Mouse (Mus musculus): Measurements from ENCODE around the gene Alad. TPM values are rescaled to one million over a fixed set of nuclear protein-coding genes. Genes with fewer than 3 reads are reported as not detected.

The Alad gene
- polyA plus RNA-seq, 1 experiment from 2014 or later, result 107 TPM

DNA sequence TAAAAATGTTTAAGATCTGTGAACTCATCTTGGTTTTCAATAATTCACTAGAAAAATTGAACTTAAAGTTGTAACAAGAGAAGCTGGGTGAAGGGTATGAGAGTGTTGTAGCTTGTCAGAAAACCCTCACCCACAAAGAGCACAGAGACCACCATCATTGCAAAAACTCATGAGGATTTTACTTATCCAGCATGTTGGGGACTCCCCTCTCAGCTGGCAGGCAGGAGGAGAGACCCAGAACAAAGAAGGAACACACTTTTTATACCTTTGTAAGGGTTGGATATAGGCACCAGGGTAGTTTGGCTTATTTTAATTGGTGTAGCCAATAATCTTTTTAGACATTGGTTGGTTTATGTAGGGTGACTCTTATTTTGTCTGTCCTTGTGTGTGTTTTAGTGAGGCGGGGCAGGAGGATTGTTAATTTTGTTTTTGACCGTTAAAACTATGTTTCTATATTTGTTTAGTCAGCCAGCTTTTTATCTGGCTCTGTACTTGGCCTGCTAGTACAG, 1.2 kb upstream of the Alad start:
- H3K4me1 ChIP-seq (ENCODE audit: control insufficient read depth, insufficient read depth, low read length), result peaks cover 31% of the 10 kb centered on the region
- no peak overlapping the region for H3K4me3 ChIP-seq (ENCODE audit: low read length)
- 85% methylated on average over 2 of the region's 2 CpGs for WGBS
- ATAC-seq (ENCODE audit: low FRiP score, low TSS enrichment), result no peak
- H3K36me3 ChIP-seq (ENCODE audit: control insufficient read depth, insufficient read depth, low read length), result peaks cover 15% of the 10 kb centered on the region; the same call in 1 of the 2 replicates
- H3K9ac ChIP-seq (ENCODE audit: low read depth, low read length), result no peak overlapping the region
- H3K27me3 ChIP-seq (ENCODE audit: control insufficient read depth, insufficient read depth, low read length), result no peaks in the 10 kb centered on the region
- H3K27ac ChIP-seq (ENCODE audit: low read depth, low read length), result no peak overlapping the region
- no peaks in the 10 kb centered on the region for H3K9me3 ChIP-seq (ENCODE audit: control insufficient read depth, low read length)
- H3K4me2 ChIP-seq (replicated peaks; ENCODE audit: low read depth, low read length), result no peak overlapping the region

DNA sequence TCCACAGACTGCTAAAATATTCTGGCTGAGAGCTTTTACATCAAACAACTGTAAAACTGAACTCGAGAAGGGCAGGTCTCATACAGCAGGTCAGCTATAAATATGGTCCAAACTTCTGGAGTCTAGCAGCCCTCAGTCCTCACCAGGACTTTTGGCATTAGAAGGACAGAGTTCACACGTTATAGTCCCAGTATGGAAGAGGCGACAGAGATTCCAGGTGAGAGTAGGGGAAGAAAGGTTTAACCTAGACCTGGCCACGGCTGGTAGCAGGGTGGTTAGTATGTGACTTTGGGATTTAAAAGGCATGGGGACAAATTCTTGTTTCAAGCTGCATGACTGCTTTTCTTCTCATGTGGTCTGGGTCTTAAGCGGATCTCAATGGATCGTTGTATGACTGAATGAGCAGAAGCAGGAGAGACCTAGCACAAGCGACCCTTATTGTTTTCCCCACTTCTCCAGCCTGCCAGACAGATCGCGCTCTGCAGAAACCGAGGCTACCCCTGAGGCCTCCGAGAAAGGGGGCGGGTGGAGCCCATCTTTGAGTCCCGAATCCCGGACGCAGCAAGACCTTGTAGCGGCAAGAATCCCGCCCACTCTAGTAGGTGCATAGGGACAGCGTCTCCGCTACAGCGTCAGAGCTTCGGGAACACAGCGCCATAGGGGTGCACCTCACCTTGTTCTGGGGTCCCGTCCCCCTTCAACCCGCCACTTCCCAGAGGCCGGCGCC, 433 bp downstream of the Alad start:
- peak; percentile 68 for ATAC-seq (ENCODE audit: low FRiP score, low TSS enrichment)
- Histone ChIP-seq H3K27me3 (ENCODE audit: control insufficient read depth, insufficient read depth, low read length) (no peaks in the 10 kb centered on the region), H3K9ac (ENCODE audit: low read depth, low read length) (peak overlapping the region; percentile 83), H3K9me3 (ENCODE audit: control insufficient read depth, low read length) (no peaks in the 10 kb centered on the region), H3K36me3 (ENCODE audit: control insufficient read depth, insufficient read depth, low read length) (peaks cover 15% of the 10 kb centered on the region; the same call in 1 of the 2 replicates), H3K4me3 (ENCODE audit: low read length) (peak overlapping the region; percentile 80), H3K4me1 (ENCODE audit: control insufficient read depth, insufficient read depth, low read length) (peaks cover 35% of the 10 kb centered on the region), H3K4me2 (replicated peaks; ENCODE audit: low read depth, low read length) (peak overlapping the region; percentile 58), H3K27ac (ENCODE audit: low read depth, low read length) (peak overlapping the region; percentile 85)
- WGBS, result 2% methylated on average over 26 of the region's 26 CpGs

DNA sequence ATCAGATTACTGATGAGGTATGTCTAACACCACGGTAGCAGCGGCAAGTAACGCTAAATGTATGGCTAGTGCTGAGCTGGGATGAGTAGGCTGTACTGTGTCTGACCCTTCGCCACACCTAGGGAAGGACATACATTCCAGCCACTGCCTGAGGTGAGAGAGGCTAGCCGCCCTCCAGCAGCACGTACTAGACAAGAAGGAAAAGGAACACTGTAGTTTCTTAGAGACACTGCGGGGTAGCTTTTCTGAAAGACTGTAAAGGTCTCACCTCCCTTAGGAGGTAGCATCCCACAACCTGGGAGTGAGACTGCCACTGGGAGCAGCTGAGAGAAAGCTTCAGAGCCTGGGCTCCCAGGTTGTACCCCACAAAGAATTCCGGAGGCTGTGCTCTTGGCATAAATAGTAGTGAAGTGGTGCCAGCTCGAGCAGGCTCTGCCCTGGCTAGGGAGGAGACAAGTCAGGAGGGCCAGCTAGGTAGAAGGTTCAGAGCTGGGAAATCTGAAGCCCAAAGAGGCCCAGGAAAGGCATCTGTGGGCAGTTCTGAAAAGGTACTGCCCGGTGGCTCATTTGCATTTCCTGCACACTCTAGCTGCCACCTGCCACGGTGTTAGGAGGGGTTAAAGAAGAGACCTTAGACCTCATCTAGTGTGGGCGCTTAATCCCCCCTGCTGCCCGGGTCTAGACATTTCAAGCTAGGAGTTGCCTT, 1.1 kb downstream of the Alad start:
- Histone ChIP-seq H3K4me1 (ENCODE audit: control insufficient read depth, insufficient read depth, low read length) (peaks cover 38% of the 10 kb centered on the region), H3K36me3 (ENCODE audit: control insufficient read depth, insufficient read depth, low read length) (peaks cover 20% of the 10 kb centered on the region; the same call in 1 of the 2 replicates)
- 34% methylated on average over 13 of the region's 13 CpGs for WGBS

DNA sequence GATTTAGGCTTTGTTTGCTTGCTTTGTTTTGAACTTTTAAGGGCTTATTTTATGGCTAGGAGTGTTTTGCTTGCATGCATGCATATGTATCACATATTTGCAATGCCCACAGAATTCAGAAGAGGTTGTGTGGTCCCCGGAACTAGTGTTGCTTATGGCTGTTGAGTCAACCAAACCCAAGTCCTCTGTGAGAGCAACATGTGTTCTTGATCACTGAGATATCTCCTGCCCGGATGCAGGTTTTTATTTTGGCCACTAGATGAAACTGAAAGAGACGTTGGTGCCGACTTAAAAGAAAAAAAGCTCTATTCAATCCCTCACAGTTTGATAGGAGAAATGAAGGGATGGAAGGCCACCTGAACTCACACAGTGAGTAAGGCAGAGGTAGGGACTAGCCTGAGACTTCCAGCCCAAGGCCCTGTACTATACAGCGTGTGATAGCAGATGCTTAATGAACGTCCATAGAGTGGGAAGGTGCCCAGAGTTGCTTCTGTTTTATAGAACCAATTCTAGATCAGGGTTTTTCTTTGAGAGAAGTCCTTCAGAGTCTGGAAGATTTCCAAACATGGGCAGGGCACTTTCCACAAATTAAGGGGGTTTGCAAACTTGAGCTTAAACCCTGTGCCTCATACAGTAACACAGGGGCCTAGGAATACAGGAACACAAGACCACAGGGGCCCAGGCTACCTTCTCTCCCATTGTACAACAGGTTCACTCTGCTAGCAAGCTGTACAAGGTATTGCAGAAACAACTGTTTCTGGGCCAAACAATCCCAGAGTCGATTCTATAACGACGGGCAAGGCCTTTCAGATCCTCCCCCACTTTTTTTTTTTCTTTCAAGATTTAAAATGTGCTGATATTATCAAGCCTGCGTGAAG, 1.9 kb downstream of the Alad start:
- Histone ChIP-seq H3K36me3 (ENCODE audit: control insufficient read depth, insufficient read depth, low read length) (peaks cover 20% of the 10 kb centered on the region), H3K4me3 (ENCODE audit: low read length) (peak overlapping the region; percentile 80; the same call in 1 of the 2 replicates), H3K4me1 (ENCODE audit: control insufficient read depth, insufficient read depth, low read length) (peaks cover 38% of the 10 kb centered on the region), H3K27me3 (ENCODE audit: control insufficient read depth, insufficient read depth, low read length) (no peaks in the 10 kb centered on the region), H3K9me3 (ENCODE audit: control insufficient read depth, low read length) (no peaks in the 10 kb centered on the region), H3K4me2 (replicated peaks; ENCODE audit: low read depth, low read length) (peak overlapping the region; percentile 58; the same call in 1 of the 2 replicates), H3K9ac (ENCODE audit: low read depth, low read length) (peak overlapping the region; percentile 83), H3K27ac (ENCODE audit: low read depth, low read length) (no peak overlapping the region; the same call in 1 of the 2 replicates)
- ATAC-seq (ENCODE audit: low FRiP score, low TSS enrichment), result no peak
- 63% methylated on average over 10 of the region's 10 CpGs for WGBS

More for the DNA sequence above, 1.1 kb downstream of the Alad start:
- Histone ChIP-seq H3K4me2 (replicated peaks; ENCODE audit: low read depth, low read length) (peak overlapping the region; percentile 58), H3K27ac (ENCODE audit: low read depth, low read length) (peak overlapping the region; percentile 85), H3K27me3 (ENCODE audit: control insufficient read depth, insufficient read depth, low read length) (no peaks in the 10 kb centered on the region), H3K9ac (ENCODE audit: low read depth, low read length) (peak overlapping the region; percentile 83), H3K9me3 (ENCODE audit: control insufficient read depth, low read length) (no peaks in the 10 kb centered on the region), H3K4me3 (ENCODE audit: low read length) (peak overlapping the region; percentile 80)
- ATAC-seq (ENCODE audit: low FRiP score, low TSS enrichment), result 0 out of 2 replicates have a peak, but pooled peaks have one; percentile 7

DNA sequence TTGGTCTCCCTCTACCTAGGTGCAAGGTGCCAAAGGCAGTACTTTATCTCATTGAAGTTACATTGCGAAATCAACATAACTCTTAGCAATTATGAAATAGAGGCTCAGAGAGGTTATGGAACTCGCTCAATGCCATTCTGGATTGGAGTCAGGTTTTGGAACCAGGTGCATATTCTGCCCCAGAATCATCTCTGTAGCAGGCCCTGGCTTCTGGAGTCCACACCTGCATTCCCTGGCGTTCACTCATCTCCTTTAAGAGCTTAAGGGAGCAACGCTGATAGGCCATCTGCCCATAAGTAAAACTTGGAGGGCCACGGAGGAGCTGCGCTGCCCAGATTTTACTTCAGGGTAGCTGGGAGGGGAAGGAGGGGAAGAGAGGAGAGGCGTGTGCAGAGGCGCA, 2.7 kb downstream of the Alad start:
- H3K4me3 ChIP-seq (ENCODE audit: low read length), result no peak overlapping the region
- WGBS, result 91% methylated on average over 8 of the region's 8 CpGs
- H3K4me2 ChIP-seq (replicated peaks; ENCODE audit: low read depth, low read length), result no peak overlapping the region
- peaks cover 38% of the 10 kb centered on the region for H3K4me1 ChIP-seq (ENCODE audit: control insufficient read depth, insufficient read depth, low read length)
- no peaks in the 10 kb centered on the region for H3K27me3 ChIP-seq (ENCODE audit: control insufficient read depth, insufficient read depth, low read length)
- ATAC-seq (ENCODE audit: low FRiP score, low TSS enrichment), result no peak
- H3K36me3 ChIP-seq (ENCODE audit: control insufficient read depth, insufficient read depth, low read length), result peaks cover 21% of the 10 kb centered on the region
- 0 out of 2 replicates have a peak overlapping the region, but pooled peaks have one; percentile 12 for H3K9ac ChIP-seq (ENCODE audit: low read depth, low read length)
- no peaks in the 10 kb centered on the region for H3K9me3 ChIP-seq (ENCODE audit: control insufficient read depth, low read length)
- H3K27ac ChIP-seq (ENCODE audit: low read depth, low read length), result no peak overlapping the region; the same call in 1 of the 2 replicates

DNA sequence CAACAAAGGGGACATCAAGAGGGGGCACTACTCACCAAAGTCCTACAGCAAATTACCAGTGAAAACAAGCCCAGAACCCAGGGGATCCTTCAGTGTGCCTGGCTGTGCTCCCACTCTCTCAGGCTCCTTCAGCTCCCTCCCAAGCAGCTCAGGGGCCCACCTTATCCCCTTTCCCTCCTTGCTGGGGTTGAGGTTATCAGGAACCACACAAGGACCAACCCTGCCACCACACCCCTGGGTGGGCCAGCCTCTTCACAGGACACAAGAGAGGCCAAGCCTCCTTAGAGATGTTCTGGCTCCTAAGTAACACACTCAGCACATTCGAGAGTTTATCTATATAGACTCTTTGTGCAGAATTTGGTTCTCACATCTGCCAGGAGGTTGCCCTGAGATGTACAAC, 3.1 kb downstream of the Alad start:
- Histone ChIP-seq H3K36me3 (ENCODE audit: control insufficient read depth, insufficient read depth, low read length) (peaks cover 26% of the 10 kb centered on the region), H3K9ac (ENCODE audit: low read depth, low read length) (no peak overlapping the region), H3K9me3 (ENCODE audit: control insufficient read depth, low read length) (no peaks in the 10 kb centered on the region), H3K4me1 (ENCODE audit: control insufficient read depth, insufficient read depth, low read length) (peaks cover 38% of the 10 kb centered on the region), H3K4me3 (ENCODE audit: low read length) (no peak overlapping the region), H3K27me3 (ENCODE audit: control insufficient read depth, insufficient read depth, low read length) (no peaks in the 10 kb centered on the region), H3K4me2 (replicated peaks; ENCODE audit: low read depth, low read length) (no peak overlapping the region), H3K27ac (ENCODE audit: low read depth, low read length) (peak overlapping the region; percentile 53)
- 73% methylated on average over 1 of the region's 1 CpGs for WGBS
- ATAC-seq (ENCODE audit: low FRiP score, low TSS enrichment), result no peak

DNA sequence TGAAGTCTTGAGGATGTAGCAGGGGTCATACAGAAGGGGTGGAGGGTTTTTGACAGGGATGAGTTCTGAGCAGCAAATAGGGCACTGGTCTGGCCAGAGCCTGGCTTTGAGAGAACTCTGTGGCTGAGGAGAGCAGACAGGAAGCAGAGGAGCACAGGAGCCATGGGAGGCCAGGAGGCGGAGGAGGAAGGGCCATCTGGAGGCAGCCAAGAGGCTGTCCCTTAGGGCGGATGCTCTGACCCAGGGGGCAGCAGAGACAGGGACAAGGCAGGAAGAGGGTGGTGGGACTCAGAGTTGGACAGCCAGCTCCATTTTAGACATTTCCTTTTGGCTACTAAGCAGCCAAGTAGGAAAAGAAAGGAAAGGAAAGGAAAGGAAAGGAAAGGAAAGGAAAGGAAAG, 3.6 kb downstream of the Alad start:
- WGBS, result 33% methylated on average over 2 of the region's 2 CpGs
- H3K4me1 ChIP-seq (ENCODE audit: control insufficient read depth, insufficient read depth, low read length), result peaks cover 38% of the 10 kb centered on the region
- H3K9me3 ChIP-seq (ENCODE audit: control insufficient read depth, low read length), result no peaks in the 10 kb centered on the region
- no peak for ATAC-seq (ENCODE audit: low FRiP score, low TSS enrichment)
- no peak overlapping the region for H3K4me2 ChIP-seq (replicated peaks; ENCODE audit: low read depth, low read length)
- no peaks in the 10 kb centered on the region for H3K27me3 ChIP-seq (ENCODE audit: control insufficient read depth, insufficient read depth, low read length)
- no peak overlapping the region for H3K4me3 ChIP-seq (ENCODE audit: low read length)
- peaks cover 31% of the 10 kb centered on the region for H3K36me3 ChIP-seq (ENCODE audit: control insufficient read depth, insufficient read depth, low read length)
- H3K27ac ChIP-seq (ENCODE audit: low read depth, low read length), result peak overlapping the region; percentile 53; the same call in 1 of the 2 replicates
- H3K9ac ChIP-seq (ENCODE audit: low read depth, low read length), result no peak overlapping the region

DNA sequence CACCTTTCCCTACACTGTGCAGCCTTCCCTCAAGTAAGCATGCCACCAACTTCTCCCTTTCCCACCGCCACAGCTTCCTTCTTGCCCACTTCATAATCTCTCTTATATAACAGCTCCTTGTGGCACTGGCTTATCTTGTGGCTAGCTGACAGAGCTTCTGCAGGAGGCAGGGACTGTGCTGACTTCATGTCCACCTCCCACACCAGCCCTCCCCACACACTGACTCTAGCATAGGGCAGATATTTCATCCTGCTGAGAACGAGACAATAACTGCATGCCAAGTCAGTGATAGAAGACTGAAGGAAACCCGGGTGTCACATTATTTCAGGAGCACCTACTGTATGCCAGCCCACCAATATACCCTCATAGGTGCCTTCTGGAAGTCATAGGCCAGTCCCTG, 4.2 kb downstream of the Alad start:
- WGBS, result 74% methylated on average over 3 of the region's 3 CpGs
- no peak for ATAC-seq (ENCODE audit: low FRiP score, low TSS enrichment)
- Histone ChIP-seq H3K4me1 (ENCODE audit: control insufficient read depth, insufficient read depth, low read length) (peaks cover 38% of the 10 kb centered on the region), H3K27me3 (ENCODE audit: control insufficient read depth, insufficient read depth, low read length) (no peaks in the 10 kb centered on the region), H3K36me3 (ENCODE audit: control insufficient read depth, insufficient read depth, low read length) (peaks cover 37% of the 10 kb centered on the region), H3K9me3 (ENCODE audit: control insufficient read depth, low read length) (no peaks in the 10 kb centered on the region), H3K9ac (ENCODE audit: low read depth, low read length) (no peak overlapping the region), H3K4me2 (replicated peaks; ENCODE audit: low read depth, low read length) (no peak overlapping the region), H3K27ac (ENCODE audit: low read depth, low read length) (no peak overlapping the region), H3K4me3 (ENCODE audit: low read length) (no peak overlapping the region)
